Mouse (Mus musculus) frontal cortex, postnatal 14 days (tissue): Measurements from ENCODE around the gene Gucy2e.

Source experiments
- DNase-seq, 2 experiments: peaks; one replicate each; pipeline ENCODE4 v3.0.0; 2022; ENCODE audit warnings: low spot score in 2 of 2

Gucy2e gene

GRCm38 (mm10) chr11:69236926-69237260 lies at the start of gene Gucy2e:
Gene Gucy2e, minus strand, starts transcription at chr11:69237036.
- DNase-seq = no peak

DNA sequence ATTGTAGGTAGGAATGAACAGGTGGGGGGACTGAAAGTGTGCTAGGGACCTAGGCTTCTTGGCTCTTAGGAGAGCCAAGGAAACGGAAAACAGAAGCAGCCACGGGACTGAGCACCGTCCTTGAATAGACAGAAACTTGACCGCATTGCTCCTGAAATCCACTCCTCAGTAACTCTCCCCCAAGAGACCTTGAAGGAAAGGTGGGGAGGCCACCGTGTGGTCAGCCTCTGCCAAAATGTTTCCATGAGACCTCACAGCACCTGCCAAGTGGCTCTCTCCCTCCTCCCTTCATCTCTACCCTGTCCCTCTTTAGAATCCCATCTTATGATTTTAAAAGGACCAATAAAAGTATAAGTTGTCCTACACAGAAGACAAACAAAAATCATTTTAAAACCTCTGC lies 40.4 kb upstream of the Gucy2e start:
- no peak for DNase-seq

- no peak for DNase-seq
These were observed 39.2 kb upstream of the Gucy2e start for GRCm38 (mm10) chr11:69276081-69276480.

DNA sequence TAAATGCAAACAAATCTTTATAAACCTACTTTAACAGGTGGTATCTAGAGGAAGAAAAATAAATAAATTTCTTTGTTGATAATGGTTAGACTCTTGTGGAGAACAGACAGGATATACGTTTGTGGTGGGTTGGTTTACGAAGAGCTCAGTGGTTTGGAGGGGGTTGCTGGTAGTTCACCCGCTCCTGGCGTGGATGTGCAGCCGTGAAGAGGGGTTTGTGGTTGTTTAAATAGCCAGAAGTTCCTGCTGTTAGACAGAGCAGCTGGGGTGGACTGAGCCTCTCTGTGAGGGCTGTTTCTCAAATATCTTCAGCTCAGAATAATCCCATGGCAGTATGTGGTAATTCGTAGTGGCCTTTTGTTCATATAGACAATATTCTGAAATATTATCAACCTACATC lies 38.8 kb upstream of the Gucy2e start:
- no peak for DNase-seq

GRCm38 (mm10) chr11:69272122-69272740 lies 35.4 kb upstream of the Gucy2e start:
- peak in 1 of 2 experiments; percentile 73 for DNase-seq

DNA sequence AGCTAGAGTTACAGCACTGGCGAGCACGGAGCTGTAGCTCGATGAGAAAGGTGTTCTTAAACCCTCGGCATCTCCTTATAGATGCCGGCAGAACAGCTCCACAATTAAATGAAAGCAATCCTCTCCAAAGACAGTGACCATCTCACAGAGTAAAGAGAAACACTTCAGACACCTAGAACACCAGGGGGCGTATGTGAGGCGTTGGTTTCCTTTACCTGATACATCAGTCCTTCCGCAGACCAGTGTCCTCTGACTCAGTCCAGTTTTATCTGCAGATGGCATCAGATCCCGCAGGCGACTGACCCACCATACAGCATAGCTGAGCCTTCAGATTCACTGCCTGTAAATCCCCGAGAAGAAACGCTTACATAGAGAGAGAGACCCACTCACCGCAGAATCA lies 32.7 kb upstream of the Gucy2e start:
- DNase-seq = peak in 1 of 2 experiments; percentile 66

DNA sequence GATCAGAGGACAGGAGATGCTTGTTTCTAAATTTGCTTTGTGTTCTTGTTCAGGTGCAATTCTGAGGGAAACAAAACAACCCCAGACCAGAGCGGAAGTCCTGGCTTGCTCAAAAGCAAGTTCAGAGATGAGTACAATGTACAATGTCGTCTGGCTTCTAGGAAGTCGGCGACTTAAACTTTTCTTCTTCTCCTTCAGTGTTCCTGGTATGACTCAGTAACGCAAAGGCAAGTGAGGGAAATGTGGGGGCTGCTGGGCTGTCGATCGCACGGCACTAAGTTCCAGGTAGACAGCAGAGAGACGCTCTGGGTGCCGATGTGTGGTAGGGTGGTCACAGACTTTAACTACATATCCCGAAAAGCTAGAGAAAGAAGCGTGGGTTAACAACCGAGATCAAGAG lies 31.3 kb upstream of the Gucy2e start:
- DNase-seq = no peak

DNA sequence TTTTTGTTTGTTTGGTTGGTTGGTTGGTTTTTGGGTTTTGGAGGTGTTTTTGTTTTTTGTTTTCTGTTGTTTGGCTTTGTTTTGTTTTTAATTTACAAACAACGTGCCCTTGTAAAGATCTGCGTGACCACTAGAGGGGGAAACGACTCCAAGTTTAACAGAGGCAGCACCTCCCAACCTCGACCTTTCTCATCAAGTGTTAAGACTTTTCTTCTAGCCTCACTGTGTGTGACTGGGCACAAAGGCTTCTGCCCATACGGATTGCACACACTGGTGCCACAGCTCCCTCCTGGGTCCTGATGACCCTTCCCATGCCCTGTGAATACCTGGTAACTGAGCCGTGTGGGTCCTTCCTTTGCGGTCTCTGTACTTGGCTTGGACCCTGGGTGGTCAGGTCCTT lies 30.5 kb upstream of the Gucy2e start:
- DNase-seq = no peak

DNA sequence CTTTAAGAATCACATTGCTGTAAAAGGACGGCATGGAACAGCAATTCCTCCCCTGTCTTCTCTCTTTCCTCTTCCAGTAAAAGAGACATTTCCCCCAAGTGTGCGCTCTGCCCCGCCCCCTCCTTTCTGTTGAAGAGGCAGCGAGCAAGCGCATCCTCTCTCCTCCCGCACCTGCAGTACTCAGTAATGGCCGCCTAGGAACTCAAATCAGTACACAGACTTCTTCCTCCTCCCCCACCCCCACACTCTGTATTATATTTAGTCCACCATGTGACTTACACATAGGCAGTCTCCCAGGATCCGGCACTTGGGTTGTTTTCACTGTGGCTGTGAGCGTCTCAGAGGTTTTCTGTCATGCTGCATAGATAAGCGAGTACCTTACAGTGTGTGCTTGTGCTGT lies 29.4 kb upstream of the Gucy2e start:
- peak; percentile 75 to 80 for DNase-seq

- no peak for DNase-seq
These were observed 28.6 kb upstream of the Gucy2e start for GRCm38 (mm10) chr11:69265410-69265809.

DNA sequence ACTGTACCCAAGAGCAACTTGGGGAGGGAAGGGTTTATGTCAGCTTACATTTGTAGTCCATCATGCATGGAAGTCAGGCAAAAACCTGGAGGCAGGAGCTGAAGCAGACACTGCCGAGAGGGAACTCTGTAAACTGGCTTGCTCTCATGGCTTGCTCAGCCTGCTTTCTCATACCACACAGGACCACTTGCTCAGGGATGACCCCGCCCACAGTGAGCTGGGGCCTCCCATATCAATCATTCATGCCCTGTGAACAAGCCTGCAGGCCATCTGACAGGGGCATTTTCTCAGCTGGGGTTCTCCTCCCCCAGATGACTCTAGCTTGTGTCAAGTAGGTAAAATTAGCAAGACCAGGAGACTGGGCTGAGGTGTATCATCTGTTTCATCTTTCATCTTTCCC lies 27.4 kb upstream of the Gucy2e start:
- DNase-seq = no peak

GRCm38 (mm10) chr11:69260111-69260510 lies 23.3 kb upstream of the Gucy2e start:
- DNase-seq = no peak

- no peak for DNase-seq
These were observed 21.5 kb upstream of the Gucy2e start for GRCm38 (mm10) chr11:69258287-69258686.

GRCm38 (mm10) chr11:69257807-69258206 lies 21.0 kb upstream of the Gucy2e start:
- no peak for DNase-seq

DNA sequence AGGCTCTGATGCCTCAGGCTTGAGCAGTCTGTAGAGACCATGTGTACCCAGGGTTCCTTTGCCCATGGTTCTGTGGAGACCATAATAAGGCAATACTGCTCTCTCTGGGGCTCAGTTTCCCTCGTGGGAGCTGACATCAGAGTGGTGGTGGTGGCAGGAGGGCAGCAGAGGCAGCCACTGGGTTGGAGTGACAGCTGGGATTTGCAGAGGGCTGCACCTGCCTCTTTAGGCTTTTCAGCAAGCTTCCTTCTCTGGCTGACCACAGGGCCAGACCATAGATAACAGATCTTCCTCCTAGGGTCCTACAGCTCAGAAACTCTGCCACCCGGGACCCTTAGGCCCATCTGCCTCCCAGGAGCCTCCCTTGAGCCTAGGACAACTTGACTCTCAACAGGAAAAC lies 20.2 kb upstream of the Gucy2e start:
- no peak for DNase-seq

DNA sequence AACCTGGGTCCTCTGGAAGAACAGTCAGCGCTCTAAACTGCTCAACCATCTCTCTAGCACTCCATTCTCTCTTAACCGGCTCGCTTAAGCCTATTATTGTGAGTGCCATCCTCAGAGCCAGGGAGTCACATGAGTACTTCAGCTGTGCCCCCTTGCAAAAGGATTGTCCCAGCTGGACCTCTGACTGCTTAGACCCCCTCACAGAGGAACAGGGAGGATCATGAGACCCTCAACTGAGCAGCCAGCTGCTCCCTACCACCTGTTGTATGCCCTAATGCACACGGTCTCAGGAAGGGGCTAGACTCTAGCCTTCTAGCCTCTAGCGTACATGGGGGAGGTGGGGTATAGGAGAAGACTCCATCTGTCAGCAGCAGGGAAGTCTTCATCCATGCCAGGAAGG lies 18.0 kb upstream of the Gucy2e start:
- DNase-seq = no peak

DNA sequence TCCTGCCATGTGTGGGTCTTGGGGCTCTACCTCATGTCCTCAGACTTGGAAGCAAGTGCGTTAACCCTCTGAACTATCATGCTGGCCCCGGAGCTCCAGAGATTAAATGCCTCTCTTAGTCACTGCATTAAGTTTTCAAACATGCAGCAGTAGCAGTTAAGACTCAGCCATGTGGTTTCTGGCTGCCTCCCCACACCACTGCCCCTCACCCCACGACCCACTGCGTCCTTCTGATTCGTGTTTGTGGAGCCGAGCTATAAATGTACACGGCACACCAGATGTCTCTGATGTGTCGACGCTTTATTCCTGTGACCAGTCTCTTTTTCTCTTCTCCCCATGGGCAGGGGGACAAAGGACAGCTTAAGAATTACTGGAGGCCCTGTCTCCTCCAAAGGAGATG lies 16.3 kb upstream of the Gucy2e start:
- DNase-seq = no peak

DNA sequence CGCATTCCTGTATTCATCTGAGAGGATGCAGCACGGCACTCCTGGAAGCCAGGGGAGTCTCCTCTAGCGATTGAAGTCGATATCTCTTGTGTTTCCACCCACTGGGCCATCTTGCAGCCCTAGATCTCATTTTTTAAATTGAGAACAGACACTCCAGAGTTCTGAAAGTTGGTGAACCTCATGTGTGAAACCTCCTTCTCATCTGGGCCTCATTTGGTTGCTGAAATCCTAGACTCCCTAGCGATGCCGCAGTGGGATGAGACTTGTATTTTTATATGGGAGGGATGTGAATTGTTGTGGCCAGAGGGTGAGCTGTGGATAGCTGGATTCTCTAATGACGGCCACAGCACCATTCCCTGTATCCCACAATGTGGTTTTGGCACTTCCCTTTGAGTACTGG lies 15.1 kb upstream of the Gucy2e start:
- no peak for DNase-seq

DNA sequence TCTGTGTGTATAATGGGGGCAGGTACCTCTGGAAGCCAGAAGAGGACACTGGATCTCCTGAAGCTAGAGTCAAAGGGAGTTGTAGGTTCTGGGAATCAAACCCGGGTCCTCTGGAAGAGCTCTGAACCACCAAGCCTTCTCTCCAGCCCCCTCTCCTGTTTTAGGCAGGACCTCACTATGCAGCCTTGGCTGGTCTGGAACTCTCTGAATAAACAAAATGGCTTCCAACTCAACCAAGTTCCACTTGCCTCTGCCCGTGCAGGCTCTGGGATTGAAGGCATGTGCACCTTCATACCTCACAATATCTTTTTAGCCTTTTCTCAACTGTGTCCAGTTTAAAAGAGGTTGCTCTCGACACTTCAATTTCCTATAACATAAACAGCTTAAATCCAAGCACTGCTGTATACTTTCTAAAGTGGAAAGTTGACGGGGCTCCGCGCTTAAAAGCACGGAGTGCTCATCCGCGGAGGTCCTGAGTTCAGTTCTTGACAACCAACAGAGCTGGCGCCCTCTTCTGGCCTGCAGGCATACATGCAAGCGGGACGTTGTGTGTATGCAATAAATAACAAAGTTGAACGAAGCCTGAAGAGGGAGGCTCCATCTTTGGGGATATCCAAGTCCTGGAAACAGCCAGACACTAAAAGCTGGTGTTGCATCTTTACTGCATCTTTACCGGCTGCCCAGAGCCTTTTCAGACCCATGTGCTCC lies 14.5 kb upstream of the Gucy2e start:
- no peak for DNase-seq

GRCm38 (mm10) chr11:69250106-69250505 lies 13.3 kb upstream of the Gucy2e start:
- DNase-seq = no peak

GRCm38 (mm10) chr11:69249131-69249530 lies 12.3 kb upstream of the Gucy2e start:
- DNase-seq = no peak

DNA sequence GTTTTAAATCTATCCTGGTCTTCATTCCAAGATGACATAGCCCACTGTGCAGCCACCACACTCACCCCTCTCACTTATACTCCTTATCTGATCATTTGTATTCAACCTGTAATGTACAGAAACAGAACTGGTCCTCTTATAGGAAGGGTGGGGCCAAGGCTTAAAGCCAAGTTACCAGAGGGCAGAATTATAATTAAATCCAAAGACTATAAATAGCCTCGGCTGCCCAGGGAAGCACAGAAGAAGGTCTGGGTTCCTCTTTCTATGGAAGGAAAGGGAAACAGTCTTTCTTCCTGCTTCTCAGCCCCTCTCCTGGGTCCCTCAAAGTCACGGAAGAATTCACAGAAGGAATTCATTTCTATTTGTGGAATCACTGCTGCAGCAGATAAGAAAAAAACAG lies 8.8 kb upstream of the Gucy2e start:
- DNase-seq = no peak

GRCm38 (mm10) chr11:69244911-69245310 lies 8.1 kb upstream of the Gucy2e start:
- DNase-seq = no peak
